Mouse (Mus musculus) heart, embryonic 13.5 days (tissue): ENCODE results near the gene Timp2. TPM values are rescaled to one million over a fixed set of nuclear protein-coding genes. Genes with fewer than 3 reads are reported as not detected.

Source experiments
- ATAC-seq: fragments of 200-750 bp; cut with Nextera tagmentation; 2 replicates; pipeline ENCODE4 v1.8.0; 2017; ENCODE audit warnings: moderate TSS enrichment; ENCODE audit not compliant: insufficient number of reproducible peaks, low FRiP score, low TSS enrichment; ENCODE audit errors: extremely low read depth
- H3K27ac ChIP-seq: fragments of 300-500 bp; sonication (generic); replicated peaks from 2 replicates; pipeline ENCODE4 v1.5.1; 2015; ENCODE audit warnings: moderate library complexity, mild to moderate bottlenecking, inconsistent platforms
- H3K27me3 ChIP-seq: fragments of 300-500 bp; sonication (generic); replicated peaks from 2 replicates; pipeline ENCODE4 v1.6.1; 2015; ENCODE audit warnings: mild to moderate bottlenecking, inconsistent platforms
- H3K36me3 ChIP-seq: fragments of 300-500 bp; sonication (generic); 2 replicates; pipeline ENCODE4 v1.6.1; 2015; ENCODE audit warnings: mild to moderate bottlenecking, inconsistent platforms
- H3K4me1 ChIP-seq: fragments of 300-500 bp; sonication (generic); 2 replicates; pipeline ENCODE4 v1.6.1; 2015; ENCODE audit warnings: inconsistent platforms
- H3K4me2 ChIP-seq: fragments of 300-500 bp; sonication (generic); 2 replicates; pipeline ENCODE4 v1.6.1; 2015; ENCODE audit warnings: inconsistent platforms, mild to moderate bottlenecking, moderate library complexity
- H3K4me3 ChIP-seq: fragments of 300-500 bp; sonication (generic); 2 replicates; pipeline ENCODE4 v1.5.1; 2015; ENCODE audit warnings: moderate library complexity, mild to moderate bottlenecking, inconsistent platforms
- H3K9ac ChIP-seq: fragments of 300-500 bp; sonication (generic); 2 replicates; pipeline ENCODE4 v1.6.1; 2015; ENCODE audit warnings: inconsistent platforms, mild to moderate bottlenecking, moderate library complexity
- H3K9me3 ChIP-seq: fragments of 300-500 bp; sonication (generic); 2 replicates; pipeline ENCODE4 v1.6.1; 2016; ENCODE audit warnings: inconsistent platforms
- WGBS: fragments of 180-500 bp; shearing (Covaris S2); methylation state at CpG from one replicate; pipeline ENCODE4 v1.1.7; 2015; ENCODE audit warnings: mixed read lengths; 5-methylcytosine and 5-hydroxymethylcytosine counted together
- polyA plus RNA-seq: library from polyadenylated mRNA; unstranded; fragments of >200 nt; fragmentation: Nextera tagmentation; extraction: Ambion mirVana; gene quantifications from 2 replicates; pipeline ENCODE4 v1.2.1, GENCODE M21; 2015

Gene Timp2
- polyA plus RNA-seq, 1 experiment from 2014 or later: 63.6 TPM

GRCm38 (mm10) chr11:118369251-118369650 lies 13.7 kb upstream of the Timp2 start:
- H3K36me3 ChIP-seq: no peaks in the 10 kb centered on the region
- no peak overlapping the region for H3K9ac ChIP-seq
- H3K4me3 ChIP-seq: no peak overlapping the region
- no peak for ATAC-seq
- H3K9me3 ChIP-seq: no peaks in the 10 kb centered on the region
- WGBS: 80% methylated on average over 5 of the region's 5 CpGs
- H3K4me2 ChIP-seq: no peak overlapping the region
- H3K4me1 ChIP-seq: peaks cover 24% of the 10 kb centered on the region
- 0 out of 2 replicates have a peak, but pooled peaks cover 4% of the 10 kb centered on the region for H3K27me3 ChIP-seq
- H3K27ac ChIP-seq: no peak overlapping the region

DNA sequence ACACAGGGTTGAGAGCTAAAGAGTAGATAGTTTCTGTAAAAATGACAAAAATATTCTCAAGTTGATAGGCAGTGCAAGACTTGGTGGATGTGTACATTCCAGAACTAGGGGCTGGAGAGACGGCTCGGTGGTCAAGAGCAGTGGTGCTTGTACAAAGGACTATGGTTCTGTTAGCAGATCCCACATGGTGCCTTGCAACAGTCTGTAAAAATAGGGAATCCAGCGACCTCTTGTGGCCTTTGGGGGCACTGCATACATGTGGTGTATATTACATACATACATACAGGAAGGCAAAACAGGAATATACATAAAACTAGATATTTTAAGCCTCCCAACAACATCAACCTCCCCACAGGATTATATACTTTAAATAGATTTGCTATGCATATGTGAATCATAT lies 12.8 kb upstream of the Timp2 start:
- 62% methylated on average over 3 of the region's 3 CpGs for WGBS
- H3K9ac ChIP-seq: no peak overlapping the region
- H3K4me1 ChIP-seq: peaks cover 33% of the 10 kb centered on the region
- H3K27me3 ChIP-seq: 0 out of 2 replicates have a peak, but pooled peaks cover 4% of the 10 kb centered on the region
- H3K36me3 ChIP-seq: no peaks in the 10 kb centered on the region
- no peak for ATAC-seq
- H3K27ac ChIP-seq: no peak overlapping the region
- no peak overlapping the region for H3K4me3 ChIP-seq
- H3K9me3 ChIP-seq: no peaks in the 10 kb centered on the region
- no peak overlapping the region for H3K4me2 ChIP-seq

DNA sequence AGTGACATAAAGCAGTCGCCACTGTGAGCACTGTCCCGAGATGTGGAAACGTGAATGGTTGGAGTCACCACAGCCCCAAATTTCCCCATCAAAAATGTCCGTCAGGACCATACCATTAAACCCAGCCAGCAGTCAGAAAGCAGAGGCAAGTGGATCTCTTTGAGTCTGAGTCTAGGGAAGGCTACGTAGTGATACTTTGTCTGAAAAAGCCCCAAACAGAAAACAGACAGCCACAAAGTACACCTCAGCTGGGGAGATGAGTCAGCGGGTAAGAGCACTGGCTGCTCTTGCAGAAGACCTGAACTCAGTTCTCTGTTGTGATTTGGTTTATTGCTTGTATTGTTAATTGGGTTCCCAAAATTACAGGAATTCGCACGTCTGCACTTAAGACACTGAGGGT lies 11.0 kb upstream of the Timp2 start:
- Histone ChIP-seq H3K27me3 (0 out of 2 replicates have a peak, but pooled peaks cover 4% of the 10 kb centered on the region), H3K27ac (no peak overlapping the region; the same call in 1 of the 2 replicates), H3K9ac (no peak overlapping the region), H3K4me2 (no peak overlapping the region), H3K4me1 (peaks cover 49% of the 10 kb centered on the region), H3K4me3 (no peak overlapping the region), H3K36me3 (no peaks in the 10 kb centered on the region), H3K9me3 (no peaks in the 10 kb centered on the region)
- no peak for ATAC-seq
- 56% methylated on average over 8 of the region's 8 CpGs for WGBS

DNA sequence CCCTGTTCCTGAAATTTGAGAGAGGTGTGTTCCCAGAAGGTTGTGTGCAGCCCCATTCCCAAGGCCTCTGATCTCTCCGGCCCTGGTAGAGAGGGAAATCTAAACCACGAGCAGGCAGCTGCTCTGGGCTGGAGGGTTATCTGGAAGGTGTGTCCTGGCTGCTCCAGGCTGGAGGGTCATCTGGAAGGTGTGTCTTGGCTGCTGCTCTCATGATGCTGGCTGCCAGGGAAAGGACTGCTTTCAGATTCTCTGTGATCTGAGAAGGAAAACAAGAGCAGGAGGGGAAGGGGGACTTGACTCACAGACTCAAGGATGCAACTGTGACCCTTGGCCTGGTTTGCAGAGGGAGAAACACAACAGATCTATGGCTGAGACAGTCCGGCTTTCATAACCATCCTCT lies 10.6 kb upstream of the Timp2 start:
- Histone ChIP-seq H3K9ac (no peak overlapping the region), H3K4me3 (no peak overlapping the region), H3K27ac (peak overlapping the region; percentile 67; the same call in 1 of the 2 replicates), H3K36me3 (no peaks in the 10 kb centered on the region), H3K9me3 (no peaks in the 10 kb centered on the region), H3K27me3 (0 out of 2 replicates have a peak, but pooled peaks cover 3% of the 10 kb centered on the region), H3K4me2 (no peak overlapping the region), H3K4me1 (peaks cover 51% of the 10 kb centered on the region)
- 32% methylated on average over 3 of the region's 3 CpGs for WGBS
- ATAC-seq: no peak

DNA sequence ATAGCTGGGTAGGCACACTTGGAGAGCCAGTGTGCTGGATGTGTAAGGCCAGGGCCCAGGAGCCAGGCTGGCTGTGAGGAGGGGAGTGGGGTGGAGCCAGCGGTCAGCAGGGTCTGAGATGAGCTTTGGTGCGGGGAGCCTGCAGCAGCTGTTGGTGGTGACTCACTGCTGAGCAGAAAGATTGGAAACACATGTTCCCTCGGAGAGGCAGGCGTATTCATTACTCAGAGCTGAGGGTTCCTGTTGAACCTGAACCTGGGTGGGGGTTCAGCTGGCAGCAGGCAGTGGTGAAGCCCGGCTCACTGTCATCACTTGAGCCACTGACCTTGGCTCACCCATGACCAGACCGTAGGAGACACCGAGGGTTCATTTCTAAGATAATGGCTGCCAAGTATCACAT lies 9.6 kb upstream of the Timp2 start:
- ATAC-seq: no peak
- Histone ChIP-seq H3K27me3 (no peaks in the 10 kb centered on the region), H3K4me1 (peaks cover 59% of the 10 kb centered on the region), H3K27ac (peak overlapping the region; percentile 67), H3K36me3 (no peaks in the 10 kb centered on the region), H3K4me2 (no peak overlapping the region), H3K9ac (no peak overlapping the region), H3K9me3 (no peaks in the 10 kb centered on the region), H3K4me3 (no peak overlapping the region)
- WGBS: 44% methylated on average over 7 of the region's 7 CpGs

- peak overlapping the region; percentile 90 for H3K27ac ChIP-seq
- ATAC-seq: no peak
- H3K27me3 ChIP-seq: no peaks in the 10 kb centered on the region
- no peaks in the 10 kb centered on the region for H3K9me3 ChIP-seq
- no peak overlapping the region for H3K9ac ChIP-seq
- peaks cover 59% of the 10 kb centered on the region for H3K4me1 ChIP-seq
- no peak overlapping the region for H3K4me3 ChIP-seq
- no peak overlapping the region for H3K4me2 ChIP-seq
- no peaks in the 10 kb centered on the region for H3K36me3 ChIP-seq
- WGBS: 72% methylated on average over 4 of the region's 4 CpGs
Measured at GRCm38 (mm10) chr11:118364021-118364420, 8.5 kb upstream of the Timp2 start.

DNA sequence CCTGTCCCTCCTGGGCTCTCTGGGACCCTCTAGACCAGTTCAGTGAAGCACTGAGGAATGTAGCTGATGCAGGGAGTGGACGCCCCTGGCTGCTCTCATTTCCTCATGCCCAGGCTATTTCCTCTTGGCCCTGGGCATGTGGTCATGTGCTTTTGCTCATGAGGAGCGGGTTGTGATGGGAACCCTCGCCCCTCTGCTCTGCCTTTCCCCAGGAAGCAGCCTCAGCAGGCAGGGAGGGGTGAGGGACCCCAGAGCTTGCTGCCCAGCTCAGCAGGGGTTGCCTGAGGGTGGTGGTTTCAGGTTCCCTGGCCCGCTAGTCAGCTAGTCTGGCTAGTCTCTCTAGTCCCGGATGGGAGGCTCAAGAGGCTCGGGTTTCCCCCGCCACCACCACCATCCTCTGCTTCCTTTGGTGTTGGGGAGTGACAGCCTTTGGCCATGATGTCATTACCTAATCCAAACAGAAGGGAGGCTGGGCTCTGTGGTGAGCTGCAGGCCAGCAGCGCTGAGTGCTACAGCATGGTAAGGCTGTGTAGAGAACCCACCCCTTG lies 7.5 kb upstream of the Timp2 start:
- no peaks in the 10 kb centered on the region for H3K36me3 ChIP-seq
- H3K27ac ChIP-seq: peak overlapping the region; percentile 90
- ATAC-seq: peak; percentile 34; the same call in 1 of the 2 replicates
- peak overlapping the region; percentile 70 for H3K9ac ChIP-seq
- no peaks in the 10 kb centered on the region for H3K9me3 ChIP-seq
- H3K27me3 ChIP-seq: no peaks in the 10 kb centered on the region
- 7% methylated on average over 8 of the region's 8 CpGs for WGBS
- H3K4me3 ChIP-seq: 0 out of 2 replicates have a peak overlapping the region, but pooled peaks have one; percentile 17
- H3K4me2 ChIP-seq: peak overlapping the region; percentile 58
- peaks cover 59% of the 10 kb centered on the region for H3K4me1 ChIP-seq

GRCm38 (mm10) chr11:118362501-118362900 lies 7.0 kb upstream of the Timp2 start:
- H3K9ac ChIP-seq: peak overlapping the region; percentile 67; the same call in 1 of the 2 replicates
- no peaks in the 10 kb centered on the region for H3K9me3 ChIP-seq
- peak overlapping the region; percentile 58; the same call in 1 of the 2 replicates for H3K4me2 ChIP-seq
- H3K4me3 ChIP-seq: no peak overlapping the region
- peak overlapping the region; percentile 90 for H3K27ac ChIP-seq
- no peak for ATAC-seq
- H3K36me3 ChIP-seq: no peaks in the 10 kb centered on the region
- H3K27me3 ChIP-seq: no peaks in the 10 kb centered on the region
- 56% methylated on average over 1 of the region's 1 CpGs for WGBS
- peaks cover 59% of the 10 kb centered on the region for H3K4me1 ChIP-seq

GRCm38 (mm10) chr11:118360907-118361341 lies 5.4 kb upstream of the Timp2 start:
- Histone ChIP-seq H3K4me1 (peaks cover 57% of the 10 kb centered on the region), H3K27me3 (no peaks in the 10 kb centered on the region), H3K27ac (peak overlapping the region; percentile 28; the same call in 1 of the 2 replicates), H3K9ac (no peak overlapping the region), H3K4me3 (no peak overlapping the region), H3K9me3 (no peaks in the 10 kb centered on the region), H3K4me2 (no peak overlapping the region), H3K36me3 (no peaks in the 10 kb centered on the region)
- WGBS: 46% methylated on average over 10 of the region's 10 CpGs
- no peak for ATAC-seq

GRCm38 (mm10) chr11:118360491-118360890 lies 5.0 kb upstream of the Timp2 start:
- H3K9ac ChIP-seq: no peak overlapping the region
- no peak overlapping the region for H3K4me2 ChIP-seq
- 62% methylated on average over 7 of the region's 7 CpGs for WGBS
- H3K36me3 ChIP-seq: no peaks in the 10 kb centered on the region
- H3K27ac ChIP-seq: 0 out of 2 replicates have a peak overlapping the region, but pooled peaks have one; percentile 24
- no peaks in the 10 kb centered on the region for H3K27me3 ChIP-seq
- no peak for ATAC-seq
- peaks cover 57% of the 10 kb centered on the region for H3K4me1 ChIP-seq
- H3K4me3 ChIP-seq: no peak overlapping the region
- no peaks in the 10 kb centered on the region for H3K9me3 ChIP-seq

DNA sequence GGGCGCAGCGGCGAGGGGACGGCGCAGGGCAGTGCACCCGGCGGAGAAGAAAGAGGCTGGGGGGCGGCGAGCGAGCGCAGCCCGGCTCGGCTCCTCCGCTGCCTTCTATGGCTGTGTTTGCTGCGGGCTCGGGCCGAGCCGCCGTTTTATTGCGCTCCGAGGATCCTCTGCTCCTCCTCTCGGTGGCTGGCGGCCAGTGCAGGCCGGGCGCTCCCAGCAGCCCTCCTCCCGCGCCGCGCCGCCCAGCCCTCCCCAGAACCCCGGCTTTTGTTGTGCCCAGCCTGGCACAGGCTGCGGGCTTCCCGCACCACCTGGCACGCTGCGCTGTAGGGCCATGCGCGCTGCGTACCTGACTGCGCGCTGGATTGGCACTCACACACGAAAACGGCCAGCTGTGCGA lies 335 bp downstream of the Timp2 start:
- H3K4me3 ChIP-seq: peak overlapping the region; percentile 88
- H3K4me2 ChIP-seq: peak overlapping the region; percentile 84
- H3K27ac ChIP-seq: peak overlapping the region; percentile 91
- peak; percentile 68 for ATAC-seq
- H3K4me1 ChIP-seq: peaks cover 37% of the 10 kb centered on the region
- H3K27me3 ChIP-seq: no peaks in the 10 kb centered on the region
- no peaks in the 10 kb centered on the region for H3K9me3 ChIP-seq
- H3K36me3 ChIP-seq: peaks cover 10% of the 10 kb centered on the region
- H3K9ac ChIP-seq: peak overlapping the region; percentile 97
- 1% methylated on average over 37 of the region's 43 CpGs for WGBS

GRCm38 (mm10) chr11:118354636-118355191 lies 826 bp downstream of the Timp2 start:
- WGBS: under 1% methylated on average over 47 of the region's 47 CpGs
- ATAC-seq: no peak

More at GRCm38 (mm10) chr11:118354636-118355191, 826 bp downstream of the Timp2 start:
- H3K9me3 ChIP-seq: no peaks in the 10 kb centered on the region
- H3K4me2 ChIP-seq: peak overlapping the region; percentile 84
- peak overlapping the region; percentile 91 for H3K27ac ChIP-seq
- peak overlapping the region; percentile 97 for H3K9ac ChIP-seq
- peaks cover 38% of the 10 kb centered on the region for H3K4me1 ChIP-seq
- H3K36me3 ChIP-seq: peaks cover 10% of the 10 kb centered on the region
- H3K4me3 ChIP-seq: peak overlapping the region; percentile 88
- no peaks in the 10 kb centered on the region for H3K27me3 ChIP-seq
